Mouse (Mus musculus) kidney, adult 9 months (tissue): Measurements from ENCODE around the gene Fmod.
A peak's percentile ranks its signal among the peaks of the same experiment; 100 is the strongest.

Experiments
- DNase-seq: peaks from one replicate; pipeline ENCODE4 v3.0.0; 2022

Fmod gene

GRCm38 (mm10) chr1:134057736-134058135 lies 20.7 kb downstream of the Fmod start:
- no peak for DNase-seq

- DNase-seq = no peak
Measured at GRCm38 (mm10) chr1:134058870-134059269, 21.8 kb downstream of the Fmod start.

- DNase-seq = no peak
Measured at GRCm38 (mm10) chr1:134059739-134060695, 23.0 kb downstream of the Fmod start.

- DNase-seq = peak; percentile 91
Measured at GRCm38 (mm10) chr1:134060849-134061569, 24.0 kb downstream of the Fmod start.

- no peak for DNase-seq
Measured at GRCm38 (mm10) chr1:134061915-134062314, 24.9 kb downstream of the Fmod start.

GRCm38 (mm10) chr1:134062411-134063085 lies 25.5 kb downstream of the Fmod start:
- DNase-seq = no peak

GRCm38 (mm10) chr1:134063086-134063772 lies 26.2 kb downstream of the Fmod start:
- DNase-seq = peak; percentile 62

- DNase-seq = peak; percentile 50
Measured at GRCm38 (mm10) chr1:134063773-134064125, 26.7 kb downstream of the Fmod start.

GRCm38 (mm10) chr1:134064296-134064831 lies 27.3 kb downstream of the Fmod start:
- no peak for DNase-seq

- DNase-seq = no peak
Measured at GRCm38 (mm10) chr1:134065241-134065809, 28.3 kb downstream of the Fmod start.

GRCm38 (mm10) chr1:134066554-134066953 lies 29.5 kb downstream of the Fmod start:
- no peak for DNase-seq

- peak; percentile 64 for DNase-seq
Measured at GRCm38 (mm10) chr1:134067143-134067619, 30.1 kb downstream of the Fmod start.

- DNase-seq = no peak
Measured at GRCm38 (mm10) chr1:134070099-134070669, 33.1 kb downstream of the Fmod start.

- peak; percentile 54 for DNase-seq
Measured at GRCm38 (mm10) chr1:134071411-134072018, 34.5 kb downstream of the Fmod start.

GRCm38 (mm10) chr1:134073061-134073564 lies 36.1 kb downstream of the Fmod start:
- DNase-seq = no peak

GRCm38 (mm10) chr1:134073658-134074057 lies 36.6 kb downstream of the Fmod start:
- DNase-seq = no peak

- no peak for DNase-seq
Measured at GRCm38 (mm10) chr1:134074184-134074583, 37.1 kb downstream of the Fmod start.

GRCm38 (mm10) chr1:134074606-134075005 lies 37.6 kb downstream of the Fmod start:
- no peak for DNase-seq

GRCm38 (mm10) chr1:134075532-134075931 lies 38.5 kb downstream of the Fmod start:
- DNase-seq = no peak

- no peak for DNase-seq
Measured at GRCm38 (mm10) chr1:134076789-134077188, 39.7 kb downstream of the Fmod start.
